Mouse (Mus musculus) intestine, embryonic 14.5 days (tissue): ENCODE data around the gene Olfr965. TPM values are rescaled to one million over a fixed set of nuclear protein-coding genes. Genes with fewer than 3 reads are reported as not detected.

Experiments used
- ATAC-seq: fragments of 200-750 bp; cut with Nextera tagmentation; replicated peaks from 2 replicates; pipeline ENCODE4 v1.8.0; 2017; ENCODE audit warnings: low read depth, moderate number of reproducible peaks, moderate TSS enrichment, moderate library complexity; ENCODE audit not compliant: low FRiP score, low TSS enrichment
- DNase-seq: peaks from one replicate; pipeline ENCODE4 v3.0.0-alpha.2; 2018; ENCODE audit warnings: low spot score
- H3K27ac ChIP-seq: fragments of 300-500 bp; sonication (generic); 2 replicates; pipeline ENCODE4 v1.5.1; 2014; ENCODE audit warnings: low read depth, mild to moderate bottlenecking, control low read depth
- H3K27me3 ChIP-seq: fragments of 300-500 bp; sonication (generic); replicated peaks from 2 replicates; pipeline ENCODE4 v1.6.1; 2014; ENCODE audit warnings: low read length, control low read depth; ENCODE audit not compliant: control insufficient read depth, insufficient read depth
- H3K36me3 ChIP-seq: fragments of 300-500 bp; sonication (generic); 2 replicates; pipeline ENCODE4 v1.6.1; 2014; ENCODE audit warnings: low read length, control low read depth; ENCODE audit not compliant: control insufficient read depth, insufficient read depth
- H3K4me1 ChIP-seq: fragments of 300-500 bp; sonication (generic); replicated peaks from 2 replicates; pipeline ENCODE4 v1.6.1; 2014; ENCODE audit warnings: low read length, control low read depth, mixed read lengths; ENCODE audit not compliant: control insufficient read depth, insufficient read depth
- H3K4me2 ChIP-seq: fragments of 300-500 bp; sonication (generic); 2 replicates; pipeline ENCODE4 v1.6.1; 2014; ENCODE audit warnings: low read length
- H3K4me3 ChIP-seq: fragments of 300-500 bp; sonication (generic); 2 replicates; pipeline ENCODE4 v1.5.1; 2014; ENCODE audit warnings: low read depth, low read length, control low read depth, mixed read lengths
- H3K9ac ChIP-seq: fragments of 300-500 bp; sonication (generic); 2 replicates; pipeline ENCODE4 v1.6.1; 2014; ENCODE audit warnings: mild to moderate bottlenecking, low read length
- H3K9me3 ChIP-seq: fragments of 300-500 bp; sonication (generic); 2 replicates; pipeline ENCODE4 v1.6.1; 2016; ENCODE audit warnings: low read length, control low read depth; ENCODE audit not compliant: control insufficient read depth
- WGBS: fragments of 180-500 bp; shearing (Covaris S2); extraction: QIAGEN DNeasy Blood & Tissue Kit; methylation state at CpG from one replicate; pipeline ENCODE4 v1.1.7; 2014; 5-methylcytosine and 5-hydroxymethylcytosine counted together
- polyA plus RNA-seq: library from polyadenylated mRNA; unstranded; fragments of >200 nt; fragmentation: Nextera tagmentation; extraction: Ambion mirVana; gene quantifications from 2 replicates; pipeline ENCODE4 v1.2.1, GENCODE M21; 2014

Olfr965 gene
- polyA plus RNA-seq, 1 experiment from 2014 or later: not detected

- DNase-seq: no peak
Measured at GRCm38 (mm10) chr9:39730678-39731077, 19.5 kb downstream of the Olfr965 start, which contains the start of gene Olfr150. Gene Olfr150 (plus strand): TSS chr9:39730978.

GRCm38 (mm10) chr9:39740741-39741140, 29.6 kb downstream of the Olfr965 start:
- H3K4me1 ChIP-seq: no peaks in the 10 kb centered on the region
- no peak overlapping the region for H3K4me2 ChIP-seq
- DNase-seq (no peak), ATAC-seq (no peak)
- no peak overlapping the region for H3K9ac ChIP-seq
- no peaks in the 10 kb centered on the region for H3K36me3 ChIP-seq
- H3K27me3 ChIP-seq: no peaks in the 10 kb centered on the region
- H3K27ac ChIP-seq: no peak overlapping the region
- H3K4me3 ChIP-seq: no peak overlapping the region
- WGBS: 82% methylated on average over 1 of the region's 1 CpGs
- no peaks in the 10 kb centered on the region for H3K9me3 ChIP-seq

More at GRCm38 (mm10) chr9:39730678-39731077, 19.5 kb downstream of the Olfr965 start, which contains the start of gene Olfr150:
- no peak for ATAC-seq
- Histone ChIP-seq H3K27me3 (no peaks in the 10 kb centered on the region), H3K4me3 (no peak within 1 kb of the TSS), H3K4me1 (no peaks in the 10 kb centered on the region), H3K36me3 (no peaks in the 10 kb centered on the region), H3K9ac (no peak within 1 kb of the TSS), H3K4me2 (no peak within 1 kb of the TSS), H3K9me3 (no peaks in the 10 kb centered on the region), H3K27ac (no peak within 1 kb of the TSS)

GRCm38 (mm10) chr9:39745949-39746348, 34.8 kb downstream of the Olfr965 start, which contains the start of gene Olfr967:
Gene Olfr967 (plus strand): TSS chr9:39746249.
- no peak within 1 kb of the TSS for H3K4me2 ChIP-seq
- H3K27ac ChIP-seq: no peak within 1 kb of the TSS
- no peak within 1 kb of the TSS for H3K9ac ChIP-seq
- H3K36me3 ChIP-seq: no peaks in the 10 kb centered on the region
- no peak for ATAC-seq
- H3K27me3 ChIP-seq: no peaks in the 10 kb centered on the region
- H3K9me3 ChIP-seq: no peaks in the 10 kb centered on the region
- no peaks in the 10 kb centered on the region for H3K4me1 ChIP-seq
- H3K4me3 ChIP-seq: no peak within 1 kb of the TSS
- no peak for DNase-seq

GRCm38 (mm10) chr9:39746428-39746827, 35.3 kb downstream of the Olfr965 start:
- Histone ChIP-seq H3K27me3 (no peaks in the 10 kb centered on the region), H3K4me3 (no peak overlapping the region), H3K4me2 (no peak overlapping the region), H3K9me3 (no peaks in the 10 kb centered on the region), H3K27ac (no peak overlapping the region), H3K4me1 (no peaks in the 10 kb centered on the region), H3K9ac (no peak overlapping the region), H3K36me3 (no peaks in the 10 kb centered on the region)
- 89% methylated on average over 1 of the region's 1 CpGs for WGBS
- DNase-seq (no peak), ATAC-seq (no peak)

Other genes starting within 250 kb of the Olfr965 start
- gene Olfr955, start 239.4 kb upstream of the Olfr965 start, polyA plus RNA-seq: not detected in 2 replicates
- gene Olfr44, start 217.4 kb upstream of the Olfr965 start, polyA plus RNA-seq: not detected in 2 replicates
- not detected in 2 replicates for gene Olfr957, start 195.5 kb upstream of the Olfr965 start, polyA plus RNA-seq
- not detected in 2 replicates for gene Olfr958, start 157.3 kb upstream of the Olfr965 start, polyA plus RNA-seq
- gene Olfr959, start 135.8 kb upstream of the Olfr965 start, polyA plus RNA-seq: not detected in 2 replicates
- 24.7 and 32.1 TPM in 2 replicates for gene AW551984, start 107.0 kb upstream of the Olfr965 start, polyA plus RNA-seq
- not detected in 2 replicates for gene Olfr148, start 100.7 kb upstream of the Olfr965 start, polyA plus RNA-seq
- gene Olfr960, start 90.0 kb upstream of the Olfr965 start, polyA plus RNA-seq: not detected in 2 replicates
- gene Olfr961, start 66.3 kb upstream of the Olfr965 start, polyA plus RNA-seq: not detected in 2 replicates
- not detected in 2 replicates for gene Olfr963, start 44.1 kb upstream of the Olfr965 start, polyA plus RNA-seq
- gene Olfr149, start 4.2 kb upstream of the Olfr965 start, polyA plus RNA-seq: not detected in 2 replicates
- gene Olfr150, start 19.6 kb downstream of the Olfr965 start, polyA plus RNA-seq: not detected in 2 replicates
- gene Olfr967, start 34.9 kb downstream of the Olfr965 start, polyA plus RNA-seq: not detected in 2 replicates
- not detected in 2 replicates for gene Olfr968, start 71.9 kb downstream of the Olfr965 start, polyA plus RNA-seq
- not detected in 2 replicates for gene Olfr969, start 79.6 kb downstream of the Olfr965 start, polyA plus RNA-seq
- gene Olfr970, start 97.5 kb downstream of the Olfr965 start, polyA plus RNA-seq: not detected in 2 replicates
- gene Olfr971, start 125.5 kb downstream of the Olfr965 start, polyA plus RNA-seq: not detected in 2 replicates
- gene Olfr972, start 155.1 kb downstream of the Olfr965 start, polyA plus RNA-seq: not detected in 2 replicates
- not detected in 2 replicates for gene Olfr229, start 196.0 kb downstream of the Olfr965 start, polyA plus RNA-seq
- not detected in 2 replicates for gene Olfr974, start 226.1 kb downstream of the Olfr965 start, polyA plus RNA-seq
- gene Olfr975, start 240.7 kb downstream of the Olfr965 start, polyA plus RNA-seq: not detected in 2 replicates
- not detected in 2 replicates for gene Olfr976, start 249.8 kb downstream of the Olfr965 start, polyA plus RNA-seq